Mouse (Mus musculus): Measurements from ENCODE around the gene Psat1.

DNA sequence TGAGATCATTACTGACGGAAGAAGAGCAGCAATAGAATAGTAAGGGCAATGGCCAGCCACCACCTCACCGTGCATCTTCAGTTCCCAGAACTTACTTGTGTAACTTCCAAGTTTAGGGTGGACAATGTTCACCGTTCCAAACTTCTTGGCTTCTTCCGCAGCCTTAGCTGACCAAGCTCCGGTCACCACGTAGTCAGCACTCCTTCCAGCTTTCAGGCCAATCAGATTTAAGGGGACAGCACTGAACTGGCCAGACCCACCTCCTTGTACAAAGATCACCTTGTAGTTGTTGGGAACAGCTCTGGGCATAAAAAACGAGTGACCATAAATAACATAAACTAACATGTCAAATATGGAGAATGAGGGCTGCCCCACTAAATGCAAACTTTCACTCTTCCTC, 29.0 kb downstream of the Psat1 start:
- TF ChIP-seq CTCF (IDR thresholded peaks at IDR 0.05; ENCODE audit: control insufficient read depth, insufficient read depth, insufficient read length) (no peak), CEBPB (IDR thresholded peaks at IDR 0.05; ENCODE audit: low read depth) (no peak), MAX (IDR thresholded peaks at IDR 0.05) (no peak), USF1 (IDR thresholded peaks at IDR 0.05; ENCODE audit: low read depth) (no peak), FOSL1 (IDR thresholded peaks at IDR 0.05; ENCODE audit: insufficient read depth, low read length, poor library complexity, severe bottlenecking) (no peak), MYOD1 (IDR thresholded peaks at IDR 0.05; ENCODE audit: control insufficient read depth, insufficient read length, low read depth) (no peak), MYOG (IDR thresholded peaks at IDR 0.05; ENCODE audit: control insufficient read depth, extremely low read depth, insufficient read length) (no peak)

Measured in C2C12 (cell line).